Mouse (Mus musculus): Measurements from ENCODE around the gene Krt10. TPM values are rescaled to one million over a fixed set of nuclear protein-coding genes. Genes with fewer than 3 reads are reported as not detected.
A peak's percentile ranks its signal among the peaks of the same experiment; 100 is the strongest.

Krt10 gene
- polyA plus RNA-seq, 1 experiment from 2014 or later, result 20.5 TPM

GRCm38 (mm10) chr11:99364412-99364811 is 24.8 kb downstream of the Krt10 start:
- Histone ChIP-seq H3K4me3 (no peak overlapping the region), H3K27ac (no peak overlapping the region), H3K27me3 (ENCODE audit: low read depth, poor library complexity, severe bottlenecking) (no peaks in the 10 kb centered on the region), H3K9me3 (replicated peaks) (no peaks in the 10 kb centered on the region), H3K4me1 (no peaks in the 10 kb centered on the region), H3K36me3 (no peaks in the 10 kb centered on the region)
- 31% methylated on average over 9 of the region's 9 CpGs for WGBS
- DNase-seq (ENCODE audit: low spot score), result peak; percentile 40

- no peak overlapping the region for H3K27ac ChIP-seq
- H3K27me3 ChIP-seq (ENCODE audit: low read depth, poor library complexity, severe bottlenecking), result no peaks in the 10 kb centered on the region
- WGBS, result 87% methylated on average over 8 of the region's 8 CpGs
These were observed 27.7 kb downstream of the Krt10 start for GRCm38 (mm10) chr11:99361423-99361822.

GRCm38 (mm10) chr11:99351004-99351403 is 38.2 kb downstream of the Krt10 start, which contains the start of gene Krt27:
TSS of gene Krt27 (minus strand) at chr11:99351104.
- WGBS, result 82% methylated on average over 12 of the region's 12 CpGs
- Histone ChIP-seq H3K36me3 (no peaks in the 10 kb centered on the region), H3K4me1 (no peaks in the 10 kb centered on the region), H3K27me3 (ENCODE audit: low read depth, poor library complexity, severe bottlenecking) (peaks cover 7% of the 10 kb centered on the region; the same call in 1 of the 2 replicates), H3K4me3 (no peak within 1 kb of the TSS), H3K27ac (no peak within 1 kb of the TSS), H3K9me3 (replicated peaks) (no peaks in the 10 kb centered on the region)
- DNase-seq (ENCODE audit: low spot score), result no peak

More at GRCm38 (mm10) chr11:99361423-99361822, 27.7 kb downstream of the Krt10 start:
- Histone ChIP-seq H3K9me3 (replicated peaks) (no peaks in the 10 kb centered on the region), H3K4me3 (no peak overlapping the region), H3K4me1 (no peaks in the 10 kb centered on the region), H3K36me3 (no peaks in the 10 kb centered on the region)
- DNase-seq (ENCODE audit: low spot score), result no peak

GRCm38 (mm10) chr11:99339299-99339847 is 49.8 kb downstream of the Krt10 start:
- H3K27ac ChIP-seq, result no peak overlapping the region
- H3K36me3 ChIP-seq, result no peaks in the 10 kb centered on the region
- H3K4me3 ChIP-seq, result no peak overlapping the region
- no peak for DNase-seq (ENCODE audit: low spot score)
- no peaks in the 10 kb centered on the region for H3K4me1 ChIP-seq
- 84% methylated on average over 11 of the region's 11 CpGs for WGBS
- H3K27me3 ChIP-seq (ENCODE audit: low read depth, poor library complexity, severe bottlenecking), result no peaks in the 10 kb centered on the region
- no peaks in the 10 kb centered on the region for H3K9me3 ChIP-seq (replicated peaks)

- no peak for DNase-seq (ENCODE audit: low spot score)
- H3K4me1 ChIP-seq, result no peaks in the 10 kb centered on the region
- no peaks in the 10 kb centered on the region for H3K27me3 ChIP-seq (ENCODE audit: low read depth, poor library complexity, severe bottlenecking)
- H3K4me3 ChIP-seq, result no peak within 1 kb of the TSS
- H3K27ac ChIP-seq, result no peak within 1 kb of the TSS
- H3K36me3 ChIP-seq, result no peaks in the 10 kb centered on the region
- 93% methylated on average over 11 of the region's 11 CpGs for WGBS
- H3K9me3 ChIP-seq (replicated peaks), result no peaks in the 10 kb centered on the region
These were observed 51.3 kb downstream of the Krt10 start, which contains the start of gene Krt26 for GRCm38 (mm10) chr11:99337866-99338265. TSS of gene Krt26 (minus strand) at chr11:99337966.

Other genes starting within 250 kb of the Krt10 start
- 0.82 and 1.3 TPM in 2 replicates for gene Ccr7, start 234.3 kb downstream of the Krt10 start, polyA plus RNA-seq (2016; fragmentation: Nextera tagmentation; extraction: Ambion mirVana)
- gene Smarce1, start 158.3 kb downstream of the Krt10 start, polyA plus RNA-seq (2016; fragmentation: Nextera tagmentation; extraction: Ambion mirVana), result 352 and 394 TPM in 2 replicates
- gene Krt222, start 145.3 kb downstream of the Krt10 start, polyA plus RNA-seq (2016; fragmentation: Nextera tagmentation; extraction: Ambion mirVana), result 0.20 and 0.25 TPM in 2 replicates
- 0.23 TPM in 1 of 2 replicates, not detected in the other for gene Krt24, start 104.1 kb downstream of the Krt10 start, polyA plus RNA-seq (2016; fragmentation: Nextera tagmentation; extraction: Ambion mirVana)
- not detected in 2 replicates for gene Krt25, start 66.4 kb downstream of the Krt10 start, polyA plus RNA-seq (2016; fragmentation: Nextera tagmentation; extraction: Ambion mirVana)
- not detected in 2 replicates for gene Krt26, start 51.4 kb downstream of the Krt10 start, polyA plus RNA-seq (2016; fragmentation: Nextera tagmentation; extraction: Ambion mirVana)
- gene Krt27, start 38.3 kb downstream of the Krt10 start, polyA plus RNA-seq (2016; fragmentation: Nextera tagmentation; extraction: Ambion mirVana), result not detected in 2 replicates
- 0.11 and 0.20 TPM in 2 replicates for gene Krt28, start 14.5 kb downstream of the Krt10 start, polyA plus RNA-seq (2016; fragmentation: Nextera tagmentation; extraction: Ambion mirVana)
- gene Krt12, start 32.9 kb upstream of the Krt10 start, polyA plus RNA-seq (2016; fragmentation: Nextera tagmentation; extraction: Ambion mirVana), result not detected in 2 replicates
- gene Krt20, start 48.8 kb upstream of the Krt10 start, polyA plus RNA-seq (2016; fragmentation: Nextera tagmentation; extraction: Ambion mirVana), result 0.26 and 0.59 TPM in 2 replicates
- 0.81 and 1.4 TPM in 2 replicates for gene Krt23, start 103.8 kb upstream of the Krt10 start, polyA plus RNA-seq (2016; fragmentation: Nextera tagmentation; extraction: Ambion mirVana)
- 0.16 and 0.20 TPM in 2 replicates for gene Krt39, start 132.0 kb upstream of the Krt10 start, polyA plus RNA-seq (2016; fragmentation: Nextera tagmentation; extraction: Ambion mirVana)
- gene Krt40, start 153.8 kb upstream of the Krt10 start, polyA plus RNA-seq (2016; fragmentation: Nextera tagmentation; extraction: Ambion mirVana), result not detected in 2 replicates
- gene Krtap3-3, start 161.5 kb upstream of the Krt10 start, polyA plus RNA-seq (2016; fragmentation: Nextera tagmentation; extraction: Ambion mirVana), result not detected in 2 replicates
- gene Krtap3-2, start 167.5 kb upstream of the Krt10 start, polyA plus RNA-seq (2016; fragmentation: Nextera tagmentation; extraction: Ambion mirVana), result not detected in 2 replicates
- not detected in 2 replicates for gene Gm11939, start 170.1 kb upstream of the Krt10 start, polyA plus RNA-seq (2016; fragmentation: Nextera tagmentation; extraction: Ambion mirVana)
- gene Krtap3-1, start 177.3 kb upstream of the Krt10 start, polyA plus RNA-seq (2016; fragmentation: Nextera tagmentation; extraction: Ambion mirVana), result not detected in 2 replicates
- not detected in 2 replicates for gene Krtap1-5, start 191.7 kb upstream of the Krt10 start, polyA plus RNA-seq (2016; fragmentation: Nextera tagmentation; extraction: Ambion mirVana)
- gene Krtap1-4, start 194.3 kb upstream of the Krt10 start, polyA plus RNA-seq (2016; fragmentation: Nextera tagmentation; extraction: Ambion mirVana), result not detected in 2 replicates
- not detected in 2 replicates for gene Krtap1-3, start 202.0 kb upstream of the Krt10 start, polyA plus RNA-seq (2016; fragmentation: Nextera tagmentation; extraction: Ambion mirVana)
- gene Krtap9-3, start 208.7 kb upstream of the Krt10 start, polyA plus RNA-seq (2016; fragmentation: Nextera tagmentation; extraction: Ambion mirVana), result not detected in 2 replicates
- gene Gm11938, start 213.9 kb upstream of the Krt10 start, polyA plus RNA-seq (2016; fragmentation: Nextera tagmentation; extraction: Ambion mirVana), result not detected in 2 replicates
- not detected in 2 replicates for gene Gm11937, start 220.8 kb upstream of the Krt10 start, polyA plus RNA-seq (2016; fragmentation: Nextera tagmentation; extraction: Ambion mirVana)
- not detected in 2 replicates for gene Krtap2-4, start 225.5 kb upstream of the Krt10 start, polyA plus RNA-seq (2016; fragmentation: Nextera tagmentation; extraction: Ambion mirVana)
- not detected in 2 replicates for gene Gm11562, start 231.1 kb upstream of the Krt10 start, polyA plus RNA-seq (2016; fragmentation: Nextera tagmentation; extraction: Ambion mirVana)
- not detected in 2 replicates for gene Krtap4-1, start 238.9 kb upstream of the Krt10 start, polyA plus RNA-seq (2016; fragmentation: Nextera tagmentation; extraction: Ambion mirVana)
- gene Krtap4-2, start 245.7 kb upstream of the Krt10 start, polyA plus RNA-seq (2016; fragmentation: Nextera tagmentation; extraction: Ambion mirVana), result not detected in 2 replicates